Mouse (Mus musculus) kidney, adult 11 months (tissue): ENCODE results near the gene Rbm17.
"Not testable (repeated sequence)": the region's sequence is repeated elsewhere in the genome, so short reads cannot be mapped to it uniquely, and the experiment has no call there.

ENCODE experiments used
- DNase-seq: peaks from one replicate; pipeline ENCODE4 v3.0.0; 2022

Rbm17 gene

GRCm38 (mm10) chr2:11604053-11604452, at the start of gene Rbm17:
Gene Rbm17, minus strand, starts transcription at chr2:11604153.
- DNase-seq = no peak

- DNase-seq = no peak
Observed at GRCm38 (mm10) chr2:11653330-11653729, 49.4 kb upstream of the Rbm17 start.

- no peak for DNase-seq
Observed at GRCm38 (mm10) chr2:11652780-11653179, 48.8 kb upstream of the Rbm17 start.

- DNase-seq = no peak
Observed at GRCm38 (mm10) chr2:11652196-11652595, 48.2 kb upstream of the Rbm17 start.

- no peak for DNase-seq
Observed at GRCm38 (mm10) chr2:11651476-11651875, 47.5 kb upstream of the Rbm17 start.

- DNase-seq = no peak
Observed at GRCm38 (mm10) chr2:11645297-11645696, 41.3 kb upstream of the Rbm17 start.

- DNase-seq = no peak
Observed at GRCm38 (mm10) chr2:11644057-11644456, 40.1 kb upstream of the Rbm17 start.

- no peak for DNase-seq
Observed at GRCm38 (mm10) chr2:11642451-11642941, 38.5 kb upstream of the Rbm17 start, which contains the start of gene Il2ra. Gene Il2ra, plus strand, starts transcription at chr2:11642807.

- DNase-seq = no peak
Observed at GRCm38 (mm10) chr2:11637115-11637514, 33.2 kb upstream of the Rbm17 start.

GRCm38 (mm10) chr2:11636138-11636480, 32.2 kb upstream of the Rbm17 start:
- no peak for DNase-seq

GRCm38 (mm10) chr2:11635471-11636137, 31.7 kb upstream of the Rbm17 start:
- no peak for DNase-seq

GRCm38 (mm10) chr2:11635035-11635434, 31.1 kb upstream of the Rbm17 start:
- DNase-seq = no peak

GRCm38 (mm10) chr2:11625890-11626289, 21.9 kb upstream of the Rbm17 start, which contains the start of gene Gm17490:
Gene Gm17490, minus strand, starts transcription at chr2:11626264.
- DNase-seq = no peak

- no peak for DNase-seq
Observed at GRCm38 (mm10) chr2:11623726-11624125, 19.8 kb upstream of the Rbm17 start.

- DNase-seq = no peak
Observed at GRCm38 (mm10) chr2:11623173-11623572, 19.2 kb upstream of the Rbm17 start.

- no peak for DNase-seq
Observed at GRCm38 (mm10) chr2:11619598-11619997, 15.6 kb upstream of the Rbm17 start.

GRCm38 (mm10) chr2:11616846-11617245, 12.9 kb upstream of the Rbm17 start:
- no peak for DNase-seq

GRCm38 (mm10) chr2:11612939-11613338, 9.0 kb upstream of the Rbm17 start:
- DNase-seq = not testable (repeated sequence)

- not testable (repeated sequence) for DNase-seq
Observed at GRCm38 (mm10) chr2:11606718-11607117, 2.8 kb upstream of the Rbm17 start.

GRCm38 (mm10) chr2:11604911-11605310, 958 bp upstream of the Rbm17 start:
- no peak for DNase-seq

- peak; percentile 93 for DNase-seq
Observed at GRCm38 (mm10) chr2:11602506-11603489, 1.2 kb downstream of the Rbm17 start.

GRCm38 (mm10) chr2:11601795-11602194, 2.2 kb downstream of the Rbm17 start:
- DNase-seq = no peak

GRCm38 (mm10) chr2:11597906-11598305, 6.0 kb downstream of the Rbm17 start:
- peak; percentile 35 for DNase-seq

- no peak for DNase-seq
Observed at GRCm38 (mm10) chr2:11596690-11597089, 7.3 kb downstream of the Rbm17 start.
